Mouse (Mus musculus): ENCODE measurements at regions not wholly inside any gene's neighbourhood (a gene's known extent, or its start where the extent isn't known, plus 50 kb on each side); places are given as distances from the start of the nearest gene placed in this dataset.

DNA sequence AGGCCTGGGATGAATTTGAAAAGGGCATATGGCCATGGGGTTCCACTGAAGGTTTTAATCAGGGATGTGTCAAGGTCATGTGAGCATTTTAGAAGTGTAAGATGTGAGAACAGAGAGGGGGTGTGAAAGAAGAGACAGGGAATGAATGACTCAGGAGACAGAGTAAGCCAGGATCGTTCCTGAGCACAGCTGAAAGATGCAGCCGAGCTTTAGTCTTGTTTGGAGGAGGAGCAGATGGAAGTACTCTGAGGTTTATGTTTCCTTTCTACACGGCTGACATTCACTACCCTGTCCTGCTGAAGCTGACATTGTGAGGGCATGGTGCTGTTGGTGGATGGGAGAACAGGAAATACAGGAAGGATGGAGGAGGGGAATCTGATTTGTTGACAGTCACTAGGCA, 142.0 kb downstream of the Dmrta2 start:
- Histone ChIP-seq H3K4me3 (ENCODE audit: low read depth, low read length) (no peak overlapping the region), H3K4me1 (ENCODE audit: insufficient read depth, low read length) (no peaks in the 10 kb centered on the region), H3K9ac (replicated peaks; ENCODE audit: low read length, poor library complexity, severe bottlenecking) (no peak overlapping the region), H3K9me3 (ENCODE audit: low read length) (no peaks in the 10 kb centered on the region), H3K36me3 (ENCODE audit: insufficient read depth, low read length) (no peaks in the 10 kb centered on the region), H3K27me3 (ENCODE audit: insufficient read depth, low read length) (no peaks in the 10 kb centered on the region), H3K27ac (ENCODE audit: low read depth, low read length) (no peak overlapping the region), H3K4me2 (ENCODE audit: low read depth, low read length, poor library complexity, severe bottlenecking) (no peak overlapping the region)
- DNase-seq (ENCODE audit: low spot score), result no peak
- no peak for ATAC-seq (ENCODE audit: low FRiP score)
- WGBS, result 61% methylated on average over 3 of the region's 3 CpGs
- no peak for TF ChIP-seq CTCF (IDR thresholded peaks at IDR 0.05)

GRCm38 (mm10) chr4:110120761-110121160, 142.9 kb downstream of the Dmrta2 start:
- no peak overlapping the region for H3K9ac ChIP-seq (replicated peaks; ENCODE audit: low read length, poor library complexity, severe bottlenecking)
- peak; percentile 34 for DNase-seq (ENCODE audit: low spot score)
- WGBS, result 53% methylated on average over 9 of the region's 9 CpGs
- no peaks in the 10 kb centered on the region for H3K9me3 ChIP-seq (ENCODE audit: low read length)
- H3K4me1 ChIP-seq (ENCODE audit: insufficient read depth, low read length), result no peaks in the 10 kb centered on the region
- no peaks in the 10 kb centered on the region for H3K27me3 ChIP-seq (ENCODE audit: insufficient read depth, low read length)
- peak overlapping the region; percentile 43; the same call in 1 of the 2 replicates for H3K27ac ChIP-seq (ENCODE audit: low read depth, low read length)
- no peak overlapping the region for H3K4me2 ChIP-seq (ENCODE audit: low read depth, low read length, poor library complexity, severe bottlenecking)
- peak; percentile 52; the same call in 1 of the 2 replicates for ATAC-seq (ENCODE audit: low FRiP score)
- no peaks in the 10 kb centered on the region for H3K36me3 ChIP-seq (ENCODE audit: insufficient read depth, low read length)
- H3K4me3 ChIP-seq (ENCODE audit: low read depth, low read length), result no peak overlapping the region
- no peak for TF ChIP-seq CTCF (IDR thresholded peaks at IDR 0.05)

GRCm38 (mm10) chr4:110121447-110121846, 143.6 kb downstream of the Dmrta2 start:
- H3K27ac ChIP-seq (ENCODE audit: low read depth, low read length), result 0 out of 2 replicates have a peak overlapping the region, but pooled peaks have one; percentile 18
- no peaks in the 10 kb centered on the region for H3K36me3 ChIP-seq (ENCODE audit: insufficient read depth, low read length)
- no peak for DNase-seq (ENCODE audit: low spot score)
- no peaks in the 10 kb centered on the region for H3K4me1 ChIP-seq (ENCODE audit: insufficient read depth, low read length)
- no peak overlapping the region for H3K9ac ChIP-seq (replicated peaks; ENCODE audit: low read length, poor library complexity, severe bottlenecking)
- WGBS, result 51% methylated on average over 5 of the region's 5 CpGs
- no peak overlapping the region for H3K4me3 ChIP-seq (ENCODE audit: low read depth, low read length)
- peak; percentile 38; the same call in 1 of the 2 replicates for ATAC-seq (ENCODE audit: low FRiP score)
- no peak for TF ChIP-seq CTCF (IDR thresholded peaks at IDR 0.05)
- H3K9me3 ChIP-seq (ENCODE audit: low read length), result no peaks in the 10 kb centered on the region
- no peaks in the 10 kb centered on the region for H3K27me3 ChIP-seq (ENCODE audit: insufficient read depth, low read length)
- H3K4me2 ChIP-seq (ENCODE audit: low read depth, low read length, poor library complexity, severe bottlenecking), result no peak overlapping the region

DNA sequence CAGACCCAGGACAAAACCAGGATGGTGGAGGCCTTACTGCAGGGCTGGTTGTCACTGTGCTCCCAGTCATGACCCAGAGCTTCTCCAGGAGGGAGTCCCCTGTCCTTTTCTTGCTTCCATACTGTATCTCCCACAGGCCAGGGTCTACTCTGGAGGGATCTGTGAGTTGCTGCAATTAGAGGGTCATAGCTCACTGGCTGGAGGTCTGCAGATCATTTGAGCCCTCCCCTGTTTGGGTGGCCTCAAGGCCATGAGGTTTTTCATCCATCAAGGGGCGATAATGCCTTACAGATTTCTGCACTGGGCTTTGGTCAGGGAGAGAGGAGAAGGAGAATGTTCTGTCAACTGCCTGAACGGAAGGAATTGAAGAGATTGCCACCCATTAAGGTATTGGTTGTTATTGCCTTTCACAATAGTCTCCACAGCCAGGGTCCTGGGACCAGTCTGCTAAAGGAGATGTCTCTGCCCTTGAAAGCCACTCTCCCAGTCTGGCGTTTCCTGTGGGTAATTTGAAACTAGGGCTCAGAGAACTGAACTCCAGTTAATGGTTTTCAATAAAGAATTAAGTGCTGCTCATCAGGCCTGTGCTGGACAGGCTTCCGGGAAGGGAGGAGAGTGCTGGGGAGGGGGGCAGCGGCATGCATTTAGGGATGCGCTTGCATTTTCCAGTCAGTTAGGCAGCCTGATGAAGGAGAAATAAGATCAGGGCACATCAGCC, 147.4 kb downstream of the Dmrta2 start:
- no peak for DNase-seq (ENCODE audit: low spot score)
- WGBS, result 55% methylated on average over 6 of the region's 6 CpGs
- no peak overlapping the region for H3K4me3 ChIP-seq (ENCODE audit: low read depth, low read length)
- no peak for ATAC-seq (ENCODE audit: low FRiP score)
- no peak overlapping the region for H3K4me2 ChIP-seq (ENCODE audit: low read depth, low read length, poor library complexity, severe bottlenecking)
- H3K36me3 ChIP-seq (ENCODE audit: insufficient read depth, low read length), result no peaks in the 10 kb centered on the region
- no peaks in the 10 kb centered on the region for H3K27me3 ChIP-seq (ENCODE audit: insufficient read depth, low read length)
- TF ChIP-seq CTCF (IDR thresholded peaks at IDR 0.05), result no peak
- no peaks in the 10 kb centered on the region for H3K9me3 ChIP-seq (ENCODE audit: low read length)
- no peaks in the 10 kb centered on the region for H3K4me1 ChIP-seq (ENCODE audit: insufficient read depth, low read length)
- no peak overlapping the region for H3K27ac ChIP-seq (ENCODE audit: low read depth, low read length)
- H3K9ac ChIP-seq (replicated peaks; ENCODE audit: low read length, poor library complexity, severe bottlenecking), result no peak overlapping the region

DNA sequence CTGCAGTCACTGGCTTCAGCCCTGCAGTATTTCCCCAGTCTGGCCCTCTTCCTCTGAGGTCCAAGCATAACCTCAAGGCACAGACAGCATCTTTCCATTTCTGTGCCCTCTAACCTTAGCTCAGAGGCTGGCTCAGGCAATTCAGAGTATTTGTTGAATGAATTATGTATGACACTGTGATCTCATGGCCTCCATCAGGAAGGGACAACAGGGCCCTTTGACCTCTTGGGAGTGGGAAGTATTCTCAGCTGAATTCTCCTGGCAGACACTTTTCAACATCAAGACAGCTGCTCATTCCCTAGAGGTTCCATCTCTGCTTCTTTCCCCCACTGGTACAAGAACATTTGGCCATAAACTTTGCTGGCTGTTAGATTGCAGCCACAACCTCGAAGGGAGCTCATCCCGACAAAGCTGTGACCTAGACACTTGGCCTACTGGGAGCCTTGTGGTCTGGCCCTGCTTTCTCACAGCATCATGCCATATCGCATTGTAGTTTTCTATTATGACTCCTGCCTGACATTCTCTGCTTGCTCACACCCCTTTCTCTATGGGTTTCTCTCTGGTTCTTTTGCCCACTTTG, 150.2 kb downstream of the Dmrta2 start:
- Histone ChIP-seq H3K27ac (ENCODE audit: low read depth, low read length) (no peak overlapping the region), H3K9me3 (ENCODE audit: low read length) (no peaks in the 10 kb centered on the region), H3K4me1 (ENCODE audit: insufficient read depth, low read length) (no peaks in the 10 kb centered on the region), H3K36me3 (ENCODE audit: insufficient read depth, low read length) (no peaks in the 10 kb centered on the region), H3K27me3 (ENCODE audit: insufficient read depth, low read length) (no peaks in the 10 kb centered on the region), H3K4me3 (ENCODE audit: low read depth, low read length) (no peak overlapping the region), H3K4me2 (ENCODE audit: low read depth, low read length, poor library complexity, severe bottlenecking) (no peak overlapping the region), H3K9ac (replicated peaks; ENCODE audit: low read length, poor library complexity, severe bottlenecking) (no peak overlapping the region)
- no peak for DNase-seq (ENCODE audit: low spot score)
- no peak for TF ChIP-seq CTCF (IDR thresholded peaks at IDR 0.05)
- ATAC-seq (ENCODE audit: low FRiP score), result no peak
- WGBS, result 91% methylated on average over 3 of the region's 3 CpGs

DNA sequence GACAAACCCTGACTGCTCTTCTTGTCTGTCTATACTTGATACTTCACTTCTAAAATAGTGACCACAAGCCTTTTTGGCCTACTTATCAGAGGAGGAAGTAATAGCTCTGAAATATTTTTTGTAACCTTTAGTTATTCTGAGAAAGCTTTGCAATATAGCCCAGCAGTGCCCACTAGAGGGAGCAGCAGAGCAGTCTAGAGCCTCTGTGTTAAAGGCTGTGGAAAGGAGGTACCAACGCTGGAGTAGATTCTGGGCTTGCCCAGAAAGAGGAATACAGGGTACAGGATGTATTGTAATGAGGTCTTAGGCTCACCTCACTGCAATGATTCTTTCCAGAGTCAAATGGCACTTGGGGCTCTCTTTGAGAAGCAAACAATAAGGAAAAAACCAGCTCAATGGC, 151.1 kb downstream of the Dmrta2 start:
- Histone ChIP-seq H3K27ac (ENCODE audit: low read depth, low read length) (no peak overlapping the region), H3K4me1 (ENCODE audit: insufficient read depth, low read length) (no peaks in the 10 kb centered on the region), H3K9me3 (ENCODE audit: low read length) (no peaks in the 10 kb centered on the region), H3K4me2 (ENCODE audit: low read depth, low read length, poor library complexity, severe bottlenecking) (no peak overlapping the region), H3K4me3 (ENCODE audit: low read depth, low read length) (no peak overlapping the region), H3K27me3 (ENCODE audit: insufficient read depth, low read length) (no peaks in the 10 kb centered on the region), H3K36me3 (ENCODE audit: insufficient read depth, low read length) (no peaks in the 10 kb centered on the region), H3K9ac (replicated peaks; ENCODE audit: low read length, poor library complexity, severe bottlenecking) (no peak overlapping the region)
- peak; percentile 93 for TF ChIP-seq CTCF (IDR thresholded peaks at IDR 0.05)
- peak; percentile 89 for DNase-seq (ENCODE audit: low spot score)
- peak; percentile 85 for ATAC-seq (ENCODE audit: low FRiP score)
- WGBS, result 3% methylated on average over 1 of the region's 1 CpGs
